Mouse (Mus musculus) myocyte (in vitro differentiated cells): ENCODE data around the gene Igfbp4. TPM values are rescaled to one million over a fixed set of nuclear protein-coding genes. Genes with fewer than 3 reads are reported as not detected.

Source experiments
- H3K27me3 ChIP-seq: one replicate; pipeline ENCODE4 v1.6.1; 2011; ENCODE audit not compliant: control insufficient read depth, insufficient read depth, insufficient read length
- H3K36me3 ChIP-seq: one replicate; pipeline ENCODE4 v1.6.1; 2011; ENCODE audit not compliant: control insufficient read depth, insufficient read depth
- H3K4me2 ChIP-seq: one replicate; pipeline ENCODE4 v1.6.1; 2011; ENCODE audit warnings: low read depth, control low read depth
- H3K4me3 ChIP-seq: one replicate; pipeline ENCODE4 v1.5.1; 2011; ENCODE audit warnings: mild to moderate bottlenecking, control low read depth, moderate library complexity
- H3K79me2 ChIP-seq: one replicate; pipeline ENCODE4 v1.6.1; 2011; ENCODE audit not compliant: control insufficient read depth, insufficient read depth
- H3ac ChIP-seq: one replicate; pipeline ENCODE4 v1.6.1; 2011; ENCODE audit not compliant: control insufficient read depth, insufficient read length
- CEBPB ChIP-seq: IDR thresholded peaks from 2 replicates; pipeline ENCODE4 v1.6.1; 2011; ENCODE audit warnings: mild to moderate bottlenecking, moderate library complexity; ENCODE audit not compliant: poor library complexity, insufficient read depth, severe bottlenecking
- E2F4 ChIP-seq: IDR thresholded peaks from one replicate; pipeline ENCODE4 v1.6.1; 2011; ENCODE audit warnings: mild to moderate bottlenecking, control low read depth, moderate library complexity; ENCODE audit not compliant: insufficient read depth
- MAX ChIP-seq: IDR thresholded peaks from one replicate; pipeline ENCODE4 v1.6.1; 2011; ENCODE audit warnings: low read depth, mild to moderate bottlenecking, control low read depth
- MYOD1 ChIP-seq, 3 experiments: IDR thresholded peaks; one replicate each; pipeline ENCODE4 v1.6.1; 2011; ENCODE audit warnings: control low read depth in 2 of 3, low read depth in 2 of 3, mild to moderate bottlenecking in 2 of 3, moderate library complexity in 1 of 3; ENCODE audit not compliant: insufficient read length in 2 of 3, control insufficient read depth in 1 of 3
- MYOG ChIP-seq, 3 experiments: IDR thresholded peaks; one replicate each; pipeline ENCODE4 v1.6.1; 2011; ENCODE audit warnings: control low read depth in 2 of 3, low read depth in 2 of 3, mild to moderate bottlenecking in 2 of 3; ENCODE audit not compliant: insufficient read length in 2 of 3, control insufficient read depth in 1 of 3, insufficient read depth in 1 of 3
- POLR2A ChIP-seq: IDR thresholded peaks from one replicate; pipeline ENCODE4 v1.6.1; 2011; ENCODE audit warnings: low read depth, mild to moderate bottlenecking, control low read depth, moderate library complexity; ENCODE audit not compliant: insufficient read length
- POLR2AphosphoS2 ChIP-seq: IDR thresholded peaks from one replicate; pipeline ENCODE4 v1.6.1; 2011; ENCODE audit warnings: low read depth, control low read depth; ENCODE audit not compliant: insufficient read length
- REST ChIP-seq: IDR thresholded peaks from one replicate; pipeline ENCODE4 v1.6.1; 2011; ENCODE audit warnings: mild to moderate bottlenecking, control low read depth, moderate library complexity; ENCODE audit not compliant: insufficient read depth, insufficient read length
- SRF ChIP-seq: IDR thresholded peaks from one replicate; pipeline ENCODE4 v1.6.1; 2011; ENCODE audit warnings: low read depth; ENCODE audit not compliant: control insufficient read depth, insufficient read length
- TCF12 ChIP-seq: IDR thresholded peaks from one replicate; pipeline ENCODE4 v1.6.1; 2011; ENCODE audit warnings: mild to moderate bottlenecking, control low read depth; ENCODE audit not compliant: poor library complexity, insufficient read depth, severe bottlenecking
- TCF3 ChIP-seq: IDR thresholded peaks from one replicate; pipeline ENCODE4 v1.6.1; 2011; ENCODE audit warnings: low read depth, control low read depth; ENCODE audit not compliant: insufficient read length
- USF1 ChIP-seq: IDR thresholded peaks from one replicate; pipeline ENCODE4 v1.6.1; 2011; ENCODE audit warnings: low read depth, mild to moderate bottlenecking, control low read depth, moderate library complexity
- polyA plus RNA-seq: library from polyadenylated mRNA; unstranded; fragments of >200 nt; fragmentation: generic; extraction: Trizol; gene quantifications from one replicate; pipeline ENCODE4 v1.2.1, GENCODE M21; 2012; ENCODE audit warnings: missing spikeins

The Igfbp4 gene
- polyA plus RNA-seq, 1 experiment = 58.6 TPM

DNA sequence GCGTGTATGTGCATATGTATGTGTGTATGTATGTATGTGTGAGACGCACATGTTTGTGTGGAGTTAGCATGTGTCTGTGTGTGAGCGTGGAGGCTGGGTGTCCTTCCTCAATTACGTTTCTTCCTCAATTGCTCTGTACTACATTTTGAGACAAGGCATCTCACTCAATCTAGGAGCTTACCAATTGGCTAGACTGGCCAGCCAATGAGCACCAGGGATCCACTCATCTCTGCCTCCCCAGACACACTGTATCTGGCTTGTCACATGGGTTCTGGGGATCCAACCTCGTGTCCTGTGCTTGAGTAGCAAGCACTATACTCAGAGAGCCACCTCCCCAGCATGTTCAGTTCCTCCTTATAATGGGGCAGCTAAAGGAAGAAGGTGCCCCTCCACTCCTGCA is 27.4 kb downstream of the Igfbp4 start:
- no peaks in the 10 kb centered on the region for H3K79me2 ChIP-seq
- H3K27me3 ChIP-seq = no peaks in the 10 kb centered on the region
- no peak overlapping the region for H3K4me3 ChIP-seq
- no peaks in the 10 kb centered on the region for H3K36me3 ChIP-seq
- H3K4me2 ChIP-seq = no peak overlapping the region
- no peak for TF ChIP-seq TCF12
- TF ChIP-seq MYOG (IDR thresholded peaks at IDR 0.05; ENCODE audit: control insufficient read depth in 1 of 3, insufficient read depth in 1 of 3, insufficient read length in 2 of 3, low read depth in 2 of 3) = no peak
- TF ChIP-seq USF1 = no peak
- no peak for TF ChIP-seq REST
- no peak overlapping the region for H3ac ChIP-seq

DNA sequence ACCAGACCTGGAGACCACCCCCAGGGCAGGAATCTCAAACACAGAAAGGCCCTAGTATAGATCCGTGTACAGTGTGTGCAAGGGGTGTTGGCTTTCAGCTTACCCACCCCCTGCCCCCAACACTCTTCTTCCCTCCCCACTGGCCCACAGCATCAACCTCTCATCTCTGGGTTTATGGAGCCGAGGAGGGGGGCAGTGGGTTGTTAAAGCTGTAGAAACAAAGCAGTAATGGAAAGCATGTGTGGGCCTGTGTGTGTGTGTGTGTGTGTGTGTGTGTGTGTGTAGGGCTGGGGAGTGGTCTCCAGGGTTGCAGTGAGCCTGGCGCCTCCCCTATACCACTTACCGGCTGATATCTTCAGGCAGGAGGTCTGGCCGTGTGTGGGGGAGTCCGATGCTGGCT is 30.8 kb downstream of the Igfbp4 start:
- Histone ChIP-seq H3K4me2 (no peak overlapping the region), H3K27me3 (no peaks in the 10 kb centered on the region), H3K79me2 (no peaks in the 10 kb centered on the region), H3ac (no peak overlapping the region), H3K4me3 (no peak overlapping the region), H3K36me3 (no peaks in the 10 kb centered on the region)
- TF ChIP-seq SRF (no peak), REST (no peak), POLR2AphosphoS2 (no peak), USF1 (no peak), E2F4 (no peak), TCF12 (no peak), MYOD1 (IDR thresholded peaks at IDR 0.05; ENCODE audit: control insufficient read depth in 1 of 3, insufficient read length in 2 of 3, low read depth in 2 of 3) (no peak), MAX (no peak), TCF3 (no peak), POLR2A (no peak), CEBPB (no peak), MYOG (IDR thresholded peaks at IDR 0.05; ENCODE audit: control insufficient read depth in 1 of 3, insufficient read depth in 1 of 3, insufficient read length in 2 of 3, low read depth in 2 of 3) (no peak)

DNA sequence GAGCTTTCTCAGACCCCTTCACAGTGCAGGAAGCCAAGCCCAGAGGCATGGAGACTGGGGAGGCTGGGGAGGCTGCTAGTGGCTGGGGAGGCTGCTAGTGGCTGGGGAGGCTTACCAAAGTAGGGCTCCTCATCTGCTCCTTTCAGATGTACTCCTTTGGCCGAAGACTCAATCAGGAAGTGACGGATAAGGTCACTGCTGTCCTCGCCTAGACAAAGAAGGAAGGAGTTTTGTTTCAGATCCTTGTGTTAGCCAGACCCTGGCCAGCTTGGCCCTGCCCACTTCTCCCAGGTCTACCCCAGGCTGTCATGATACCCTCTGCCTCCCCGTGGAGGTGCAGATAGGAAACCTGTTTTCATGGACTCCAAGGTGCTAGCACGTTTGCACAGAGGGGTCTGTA is 32.7 kb downstream of the Igfbp4 start:
- H3K27me3 ChIP-seq = no peaks in the 10 kb centered on the region
- H3K4me2 ChIP-seq = no peak overlapping the region
- no peak overlapping the region for H3ac ChIP-seq
- no peak for TF ChIP-seq TCF12
- TF ChIP-seq TCF3 = no peak
- TF ChIP-seq POLR2A = no peak
- no peak for TF ChIP-seq CEBPB
- TF ChIP-seq USF1 = no peak
- TF ChIP-seq MYOG (IDR thresholded peaks at IDR 0.05; ENCODE audit: control insufficient read depth in 1 of 3, insufficient read depth in 1 of 3, insufficient read length in 2 of 3, low read depth in 2 of 3) = no peak
- TF ChIP-seq MAX = no peak
- TF ChIP-seq POLR2AphosphoS2 = no peak
- TF ChIP-seq E2F4 = no peak
- TF ChIP-seq REST = no peak
- no peak for TF ChIP-seq MYOD1 (IDR thresholded peaks at IDR 0.05; ENCODE audit: control insufficient read depth in 1 of 3, insufficient read length in 2 of 3, low read depth in 2 of 3)
- TF ChIP-seq SRF = no peak
- no peaks in the 10 kb centered on the region for H3K36me3 ChIP-seq
- H3K4me3 ChIP-seq = no peak overlapping the region
- H3K79me2 ChIP-seq = no peaks in the 10 kb centered on the region

DNA sequence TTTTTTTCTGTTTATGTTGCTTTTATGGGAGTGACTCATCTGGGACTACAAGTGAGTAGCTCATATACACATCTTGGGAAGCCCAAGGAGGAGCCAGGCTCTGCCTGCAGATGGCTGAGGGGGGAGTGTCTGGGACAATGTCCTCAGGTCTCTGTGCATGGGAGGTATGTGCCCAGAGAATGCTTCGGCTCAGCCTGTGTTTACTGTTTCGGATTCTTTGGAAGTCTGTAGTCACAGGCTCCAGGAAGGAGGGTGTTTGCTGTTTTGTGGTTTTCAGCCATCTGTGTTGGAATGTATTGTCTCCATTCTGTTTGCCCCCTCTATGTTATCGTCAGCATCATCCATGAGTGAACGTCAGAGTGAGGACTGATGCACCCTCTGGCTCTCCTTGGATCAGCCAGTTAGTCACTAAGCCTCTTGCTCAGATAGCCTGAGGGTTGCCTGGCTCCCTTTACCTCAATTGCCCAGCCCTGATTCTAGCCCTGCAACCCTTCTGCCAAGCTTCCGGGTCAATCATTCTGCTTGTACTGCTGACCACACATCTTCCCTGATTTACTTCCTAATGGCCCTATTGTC is 35.8 kb downstream of the Igfbp4 start:
- H3ac ChIP-seq = no peak overlapping the region
- H3K27me3 ChIP-seq = no peaks in the 10 kb centered on the region
- no peaks in the 10 kb centered on the region for H3K79me2 ChIP-seq
- peak overlapping the region; percentile 55 for H3K4me2 ChIP-seq
- TF ChIP-seq POLR2A = no peak
- TF ChIP-seq REST = no peak
- no peak for TF ChIP-seq MAX
- no peak for TF ChIP-seq E2F4
- TF ChIP-seq TCF12 = no peak
- no peak for TF ChIP-seq POLR2AphosphoS2
- TF ChIP-seq MYOG (IDR thresholded peaks at IDR 0.05; ENCODE audit: control insufficient read depth in 1 of 3, insufficient read depth in 1 of 3, insufficient read length in 2 of 3, low read depth in 2 of 3) = peak in 1 of 3 experiments; percentile 17
- H3K4me3 ChIP-seq = no peak overlapping the region
- no peaks in the 10 kb centered on the region for H3K36me3 ChIP-seq

GRCm38 (mm10) chr11:99077869-99078268 is 36.8 kb downstream of the Igfbp4 start:
- no peak overlapping the region for H3K4me3 ChIP-seq
- no peaks in the 10 kb centered on the region for H3K36me3 ChIP-seq
- no peaks in the 10 kb centered on the region for H3K27me3 ChIP-seq
- H3K79me2 ChIP-seq = no peaks in the 10 kb centered on the region
- no peak overlapping the region for H3ac ChIP-seq
- no peak for TF ChIP-seq USF1
- no peak for TF ChIP-seq POLR2AphosphoS2
- H3K4me2 ChIP-seq = no peak overlapping the region
